Comparison of ENCODE assay signal across 21 mouse cellular contexts in genomic region chr6:34691416-34691815, GRCm38 (mm10).
DNase-seq lines count a peak whose midpoint lies in the region; ATAC-seq and TF ChIP-seq lines count a peak whose summit lies in the region.
"Had no signal": no experiment of that assay in that cellular context is flagged by ENCODE, and none has a peak within 500 bp of the region (broad histone marks: within the 10 kb centered on the region; RNA-seq: fewer than 3 reads in every experiment).

No protein-coding gene starts in this region.

- ATAC-seq in kidney, embryonic 16.5 days (ENCODE audit: low FRiP score, low TSS enrichment): peak; percentile 61; the same call in 1 of the 2 replicates
- no peak for ATAC-seq in stomach, embryonic 15.5 days (ENCODE audit: insufficient read depth, low FRiP score, low read depth)
- ATAC-seq in stomach, postnatal 0 days (ENCODE audit: low FRiP score, low TSS enrichment): no peak
- ATAC-seq in limb, embryonic 15.5 days (ENCODE audit: insufficient number of reproducible peaks, low FRiP score, low TSS enrichment, low read depth): no peak
- ATAC-seq: activated CD4-positive, CD25-positive, alpha-beta regulatory T cell, adult 4 months; forebrain, embryonic 14.5 days; hindbrain, embryonic 16.5 days; inflammation-experienced regulatory T-cells, adult 6 months; Patski had no signal

- no peaks in the 10 kb centered on the region for H3K27me3 ChIP-seq in kidney, embryonic 16.5 days (ENCODE audit: insufficient read depth, low read length)
- no peaks in the 10 kb centered on the region for H3K27me3 ChIP-seq in stomach, embryonic 15.5 days (replicated peaks)
- no peaks in the 10 kb centered on the region for H3K27me3 ChIP-seq in stomach, postnatal 0 days (ENCODE audit: control insufficient read depth, insufficient read depth, low read length)
- H3K27me3 ChIP-seq in limb, embryonic 15.5 days: no peaks in the 10 kb centered on the region
- H3K27me3 ChIP-seq: CH12.LX; heart, embryonic 12.5 days; hindbrain, embryonic 12.5 days; Patski had no signal

- TF ChIP-seq EP300 in stomach, postnatal 0 days (optimal IDR thresholded peaks at IDR 0.05): no peak

- no peak overlapping the region for H3K4me3 ChIP-seq in kidney, embryonic 16.5 days (ENCODE audit: low read length)
- no peak overlapping the region for H3K4me3 ChIP-seq in stomach, embryonic 15.5 days (replicated peaks)
- H3K4me3 ChIP-seq in stomach, postnatal 0 days (ENCODE audit: low read depth, low read length): no peak overlapping the region
- H3K4me3 ChIP-seq in limb, embryonic 15.5 days: no peak overlapping the region
- H3K4me3 ChIP-seq: heart, adult 2 months; heart, embryonic 12.5 days; hindbrain, embryonic 12.5 days had no signal

- no peak for TF ChIP-seq CTCF in stomach, postnatal 0 days (IDR thresholded peaks at IDR 0.05; ENCODE audit: low read depth)

- no peak overlapping the region for H3K9ac ChIP-seq in kidney, embryonic 16.5 days (replicated peaks; ENCODE audit: low read length)
- no peak overlapping the region for H3K9ac ChIP-seq in stomach, embryonic 15.5 days
- no peak overlapping the region for H3K9ac ChIP-seq in stomach, postnatal 0 days (ENCODE audit: low read length)
- no peak overlapping the region for H3K9ac ChIP-seq in limb, embryonic 15.5 days
- H3K9ac ChIP-seq: heart, embryonic 12.5 days; hindbrain, embryonic 12.5 days had no signal

- 45% methylated on average over 7 of the region's 7 CpGs for WGBS in kidney, embryonic 16.5 days
- 72% methylated on average over 7 of the region's 7 CpGs for WGBS in stomach, embryonic 15.5 days
- WGBS in stomach, postnatal 0 days: 62% methylated on average over 7 of the region's 7 CpGs
- WGBS in limb, embryonic 15.5 days: 66% methylated on average over 7 of the region's 7 CpGs

- H3K4me1 ChIP-seq in kidney, embryonic 16.5 days (ENCODE audit: insufficient read depth, low read length): peaks cover 5% of the 10 kb centered on the region; the same call in 1 of the 2 replicates
- H3K4me1 ChIP-seq in stomach, embryonic 15.5 days: no peaks in the 10 kb centered on the region
- H3K4me1 ChIP-seq in stomach, postnatal 0 days (replicated peaks; ENCODE audit: control insufficient read depth, insufficient read depth): no peaks in the 10 kb centered on the region; the same call in 1 of the 2 replicates
- peaks cover 8% of the 10 kb centered on the region for H3K4me1 ChIP-seq in limb, embryonic 15.5 days
- H3K4me1 ChIP-seq: hindbrain, embryonic 12.5 days had no signal

- DNase-seq in heart, adult 11 months: peak; percentile 60
- no peak for DNase-seq in heart, postnatal 10 days
- DNase-seq in kidney, adult 11 months: no peak
- DNase-seq in stomach, postnatal 0 days (ENCODE audit: low spot score): no peak
- DNase-seq in right cerebral cortex, postnatal 36 days (ENCODE audit: low spot score in 2 of 2): no peak
- DNase-seq: adrenal gland, postnatal 14 days; cerebellum, adult 18-20 months; cerebellum, adult 9-11 months; heart, adult 2 months; heart, postnatal 4 days had no signal

- no peaks in the 10 kb centered on the region for H3K9me3 ChIP-seq in kidney, embryonic 16.5 days (ENCODE audit: low read length)
- H3K9me3 ChIP-seq in stomach, embryonic 15.5 days: no peaks in the 10 kb centered on the region
- no peaks in the 10 kb centered on the region for H3K9me3 ChIP-seq in stomach, postnatal 0 days (ENCODE audit: control insufficient read depth, low read length)
- H3K9me3 ChIP-seq in limb, embryonic 15.5 days: no peaks in the 10 kb centered on the region
- H3K9me3 ChIP-seq: heart, embryonic 12.5 days; hindbrain, embryonic 12.5 days had no signal

- no peak overlapping the region for H3K4me2 ChIP-seq in kidney, embryonic 16.5 days (replicated peaks; ENCODE audit: low read depth, low read length)
- no peak overlapping the region for H3K4me2 ChIP-seq in stomach, embryonic 15.5 days
- H3K4me2 ChIP-seq in stomach, postnatal 0 days (replicated peaks; ENCODE audit: low read depth): no peak overlapping the region
- no peak overlapping the region for H3K4me2 ChIP-seq in limb, embryonic 15.5 days
- H3K4me2 ChIP-seq: heart, embryonic 12.5 days; hindbrain, embryonic 12.5 days had no signal

- peak overlapping the region; percentile 25; the same call in 1 of the 2 replicates for H3K27ac ChIP-seq in kidney, embryonic 16.5 days (ENCODE audit: low read length)
- peak overlapping the region; percentile 11; the same call in 1 of the 2 replicates for H3K27ac ChIP-seq in stomach, embryonic 15.5 days
- H3K27ac ChIP-seq in stomach, postnatal 0 days (replicated peaks): no peak overlapping the region
- H3K27ac ChIP-seq in limb, embryonic 15.5 days: peak overlapping the region; percentile 60
- H3K27ac ChIP-seq: heart, adult 2 months; hindbrain, embryonic 12.5 days had no signal

- H3K36me3 ChIP-seq in kidney, embryonic 16.5 days (ENCODE audit: insufficient read depth, low read length): no peaks in the 10 kb centered on the region
- no peaks in the 10 kb centered on the region for H3K36me3 ChIP-seq in stomach, embryonic 15.5 days
- no peaks in the 10 kb centered on the region for H3K36me3 ChIP-seq in stomach, postnatal 0 days (ENCODE audit: control insufficient read depth, insufficient read depth, low read length)
- H3K36me3 ChIP-seq in limb, embryonic 15.5 days: peaks cover 10% of the 10 kb centered on the region; the same call in 1 of the 2 replicates
- H3K36me3 ChIP-seq: hindbrain, embryonic 12.5 days had no signal

- intact Hi-C loops in heart, postnatal 10 days (cut with DNase I): no loop called here
